Mouse (Mus musculus) stomach, postnatal 0 days (tissue): ENCODE measurements around the gene Tmem168. TPM values are rescaled to one million over a fixed set of nuclear protein-coding genes. Genes with fewer than 3 reads are reported as not detected.

ENCODE experiments used
- ATAC-seq: fragments of 200-750 bp; cut with Nextera tagmentation; 2 replicates; pipeline ENCODE4 v1.8.0; 2017; ENCODE audit not compliant: low FRiP score, low TSS enrichment
- DNase-seq: peaks from one replicate; pipeline ENCODE4 v3.0.0-alpha.2; 2016; ENCODE audit warnings: low spot score
- H3K27ac ChIP-seq: fragments of 300-500 bp; sonication (generic); replicated peaks from 2 replicates; pipeline ENCODE4 v1.5.1; 2014; ENCODE audit warnings: mild to moderate bottlenecking, control low read depth
- H3K27me3 ChIP-seq: fragments of 300-500 bp; sonication (generic); 2 replicates; pipeline ENCODE4 v1.6.1; 2014; ENCODE audit warnings: low read length; ENCODE audit not compliant: control insufficient read depth, insufficient read depth
- H3K36me3 ChIP-seq: fragments of 300-500 bp; sonication (generic); 2 replicates; pipeline ENCODE4 v1.6.1; 2014; ENCODE audit warnings: low read length, mixed read lengths; ENCODE audit not compliant: control insufficient read depth, insufficient read depth
- H3K4me1 ChIP-seq: fragments of 300-500 bp; sonication (generic); replicated peaks from 2 replicates; pipeline ENCODE4 v1.6.1; 2014; ENCODE audit warnings: antibody characterized with exemption; ENCODE audit not compliant: control insufficient read depth, insufficient read depth
- H3K4me2 ChIP-seq: fragments of 300-500 bp; sonication (generic); replicated peaks from 2 replicates; pipeline ENCODE4 v1.6.1; 2014; ENCODE audit warnings: low read depth, mild to moderate bottlenecking, control low read depth, moderate library complexity
- H3K4me3 ChIP-seq: fragments of 300-500 bp; sonication (generic); 2 replicates; pipeline ENCODE4 v1.5.1; 2014; ENCODE audit warnings: low read depth, low read length, control low read depth
- H3K9ac ChIP-seq: fragments of 300-500 bp; sonication (generic); 2 replicates; pipeline ENCODE4 v1.6.1; 2014; ENCODE audit warnings: mild to moderate bottlenecking, low read length, control low read depth, mixed read lengths
- H3K9me3 ChIP-seq: fragments of 300-500 bp; sonication (generic); 2 replicates; pipeline ENCODE4 v1.6.1; 2016; ENCODE audit warnings: low read length; ENCODE audit not compliant: control insufficient read depth
- CTCF ChIP-seq: IDR thresholded peaks from 2 replicates; pipeline ENCODE4 v1.5.1; 2016; ENCODE audit warnings: antibody characterized with exemption, low read depth, mild to moderate bottlenecking, moderate library complexity
- EP300 ChIP-seq: optimal IDR thresholded peaks from 2 replicates; pipeline ENCODE3; 2016; ENCODE audit warnings: antibody characterized with exemption
- WGBS: fragments of 180-500 bp; shearing (Covaris S2); extraction: QIAGEN DNeasy Blood & Tissue Kit; methylation state at CpG from one replicate; pipeline ENCODE4 v1.1.7; 2014; 5-methylcytosine and 5-hydroxymethylcytosine counted together
- polyA plus RNA-seq: library from polyadenylated mRNA; unstranded; fragments of >200 nt; fragmentation: Nextera tagmentation; extraction: Ambion mirVana; gene quantifications from 2 replicates; pipeline ENCODE4 v1.2.1, GENCODE M21; 2015

Tmem168 gene
- polyA plus RNA-seq, 1 experiment from 2014 or later, result 17.7 TPM

GRCm38 (mm10) chr6:13601587-13601986 lies 6.3 kb downstream of the Tmem168 start:
- no peaks in the 10 kb centered on the region for H3K4me1 ChIP-seq
- 0 out of 2 replicates have a peak, but pooled peaks cover 3% of the 10 kb centered on the region for H3K36me3 ChIP-seq
- 52% methylated on average over 6 of the region's 6 CpGs for WGBS
- H3K4me3 ChIP-seq, result peak overlapping the region; percentile 2; the same call in 1 of the 2 replicates
- DNase-seq (peak; percentile 22), ATAC-seq (peak; percentile 49; the same call in 1 of the 2 replicates)
- no peaks in the 10 kb centered on the region for H3K9me3 ChIP-seq
- TF ChIP-seq CTCF, result no peak
- no peak for TF ChIP-seq EP300
- H3K27me3 ChIP-seq, result no peaks in the 10 kb centered on the region
- H3K9ac ChIP-seq, result no peak overlapping the region
- no peak overlapping the region for H3K27ac ChIP-seq
- H3K4me2 ChIP-seq, result peak overlapping the region; percentile 18

GRCm38 (mm10) chr6:13598239-13598923 lies 9.5 kb downstream of the Tmem168 start:
- Histone ChIP-seq H3K9me3 (no peaks in the 10 kb centered on the region), H3K4me1 (no peaks in the 10 kb centered on the region), H3K4me3 (no peak overlapping the region), H3K4me2 (no peak overlapping the region), H3K27me3 (no peaks in the 10 kb centered on the region), H3K36me3 (peaks cover 3% of the 10 kb centered on the region; the same call in 1 of the 2 replicates), H3K9ac (no peak overlapping the region), H3K27ac (no peak overlapping the region)
- TF ChIP-seq EP300 (no peak), CTCF (no peak)
- WGBS, result 79% methylated on average over 7 of the region's 7 CpGs
- DNase-seq, result no peak
- no peak for ATAC-seq

- DNase-seq (no peak), ATAC-seq (no peak)
- H3K9ac ChIP-seq, result no peak overlapping the region
- no peak overlapping the region for H3K4me3 ChIP-seq
- no peaks in the 10 kb centered on the region for H3K9me3 ChIP-seq
- H3K4me2 ChIP-seq, result no peak overlapping the region
- no peak overlapping the region for H3K27ac ChIP-seq
- TF ChIP-seq EP300 (no peak), CTCF (no peak)
- peaks cover 5% of the 10 kb centered on the region; the same call in 1 of the 2 replicates for H3K36me3 ChIP-seq
- H3K4me1 ChIP-seq, result no peaks in the 10 kb centered on the region
- H3K27me3 ChIP-seq, result no peaks in the 10 kb centered on the region
- WGBS, result 68% methylated on average over 4 of the region's 4 CpGs
Observed at GRCm38 (mm10) chr6:13592729-13593345, 15.1 kb downstream of the Tmem168 start.

- Histone ChIP-seq H3K9ac (no peak overlapping the region), H3K27ac (no peak overlapping the region), H3K4me1 (no peaks in the 10 kb centered on the region), H3K9me3 (no peaks in the 10 kb centered on the region), H3K36me3 (no peaks in the 10 kb centered on the region), H3K4me2 (no peak overlapping the region), H3K27me3 (no peaks in the 10 kb centered on the region), H3K4me3 (no peak overlapping the region)
- no peak for DNase-seq
- TF ChIP-seq EP300 (no peak), CTCF (no peak)
- WGBS, result 34% methylated on average over 2 of the region's 2 CpGs
- no peak for ATAC-seq
Observed at GRCm38 (mm10) chr6:13586560-13586959, 21.3 kb downstream of the Tmem168 start.

- ATAC-seq (no peak), DNase-seq (no peak)
- Histone ChIP-seq H3K4me3 (no peak overlapping the region), H3K4me2 (no peak overlapping the region), H3K27me3 (no peaks in the 10 kb centered on the region), H3K9me3 (no peaks in the 10 kb centered on the region), H3K27ac (no peak overlapping the region), H3K9ac (no peak overlapping the region), H3K4me1 (no peaks in the 10 kb centered on the region), H3K36me3 (no peaks in the 10 kb centered on the region)
- 81% methylated on average over 8 of the region's 8 CpGs for WGBS
- TF ChIP-seq CTCF (no peak), EP300 (no peak)
Observed at GRCm38 (mm10) chr6:13586154-13586553, 21.7 kb downstream of the Tmem168 start.

GRCm38 (mm10) chr6:13584788-13585187 lies 23.1 kb downstream of the Tmem168 start:
- no peak overlapping the region for H3K9ac ChIP-seq
- no peak for DNase-seq
- no peaks in the 10 kb centered on the region for H3K4me1 ChIP-seq
- no peak for ATAC-seq
- 0 out of 2 replicates have a peak, but pooled peaks cover 3% of the 10 kb centered on the region for H3K36me3 ChIP-seq
- 83% methylated on average over 6 of the region's 6 CpGs for WGBS
- H3K4me3 ChIP-seq, result no peak overlapping the region
- H3K27me3 ChIP-seq, result no peaks in the 10 kb centered on the region
- no peak overlapping the region for H3K4me2 ChIP-seq
- no peak for TF ChIP-seq EP300
- TF ChIP-seq CTCF, result no peak
- H3K27ac ChIP-seq, result no peak overlapping the region
- no peaks in the 10 kb centered on the region for H3K9me3 ChIP-seq
